Mouse (Mus musculus) erythroblast, embryonic 14.5 days (primary cell): ENCODE results near the gene Trim31.

Experiments used
- GATA1 ChIP-seq: IDR thresholded peaks from 2 replicates; pipeline ENCODE4 v1.6.1; 2012; ENCODE audit warnings: low read length, inconsistent platforms, mixed read lengths
- TAL1 ChIP-seq: IDR thresholded peaks from 3 replicates; pipeline ENCODE4 v1.6.1; 2012; ENCODE audit warnings: low read length, inconsistent platforms, mixed read lengths

DNA sequence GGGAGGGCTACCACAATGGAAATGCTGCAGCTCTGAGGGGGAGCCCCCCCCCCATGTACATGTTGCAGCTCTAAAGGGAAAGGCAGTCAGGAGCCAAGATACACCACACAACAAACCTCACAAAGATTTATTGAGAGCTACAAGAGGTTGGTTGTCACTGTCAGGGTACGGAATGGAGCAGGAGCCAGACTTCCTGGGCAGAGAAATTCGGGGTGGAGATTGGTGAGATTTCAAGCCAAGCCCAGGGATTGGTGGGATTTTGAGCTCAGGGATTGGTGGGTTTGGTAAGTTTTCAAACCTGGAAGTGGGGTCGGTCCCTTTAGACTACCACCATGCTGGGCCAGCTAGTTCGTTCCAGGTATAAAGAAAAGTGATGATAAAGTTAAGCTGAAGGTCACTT lies 25.6 kb downstream of the Trim31 start:
- TF ChIP-seq GATA1 (no peak), TAL1 (no peak)
